12 mouse cellular contexts compared by ENCODE assay signal in the genomic region with DNA sequence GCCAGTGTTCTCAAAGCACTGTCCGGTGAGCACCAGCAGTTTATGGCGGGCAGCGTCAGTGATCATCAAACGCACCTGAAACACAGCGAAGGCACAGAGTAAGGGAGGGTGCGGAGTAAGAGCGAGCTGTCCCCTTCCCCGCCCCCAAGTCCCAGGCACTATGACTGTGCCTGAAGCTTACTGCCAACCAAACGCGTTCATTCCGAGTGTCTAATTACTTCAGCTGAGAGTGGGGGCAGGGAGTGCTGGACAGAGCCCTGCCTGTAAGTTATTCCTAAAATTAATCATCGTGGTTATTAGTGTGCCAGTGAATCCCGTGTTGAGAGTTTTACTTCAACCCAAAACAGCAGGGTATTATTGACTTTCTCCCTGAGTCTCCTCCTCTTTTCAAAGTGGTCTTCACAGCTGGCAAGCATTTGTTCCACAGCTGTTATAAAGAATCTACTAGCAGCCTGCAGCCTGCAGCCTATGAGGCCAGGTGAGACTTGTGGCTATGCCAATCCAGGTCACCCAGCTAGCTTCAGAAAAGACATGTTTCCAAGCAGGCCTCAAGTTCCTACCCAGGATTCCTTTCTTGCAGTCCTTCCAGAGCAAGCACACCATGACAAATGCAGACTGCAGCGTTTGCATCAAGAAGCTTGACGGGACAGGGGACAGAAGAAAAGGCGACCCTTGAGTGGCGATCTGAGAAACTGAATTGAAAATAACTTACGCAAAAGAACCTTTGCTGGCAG.
DNase-seq lines count a peak whose midpoint lies in the region; ATAC-seq and TF ChIP-seq lines count a peak whose summit lies in the region.
"Had no signal": no experiment of that assay in that cellular context is flagged by ENCODE, and none has a peak within 500 bp of the region (broad histone marks: within the 10 kb centered on the region; RNA-seq: fewer than 3 reads in every experiment).

No protein-coding gene starts in this region.

- intact Hi-C loops in left cerebral cortex, adult 2 months (cut with DNase I): loop anchor here (5.0 kb wide), 1 partner anchor 45 kb away; no protein-coding TSS in a partner anchor

- H3K27ac ChIP-seq in hindbrain, embryonic 11.5 days (ENCODE audit: low read depth, low read length): peak overlapping the region; percentile 95
- no peak overlapping the region for H3K27ac ChIP-seq in hindbrain, postnatal 0 days
- peak overlapping the region; percentile 30; the same call in 1 of the 2 replicates for H3K27ac ChIP-seq in embryonic facial prominence, embryonic 11.5 days (replicated peaks; ENCODE audit: low read depth, low read length)
- peak overlapping the region; percentile 93 for H3K27ac ChIP-seq in midbrain, embryonic 12.5 days (replicated peaks)
- H3K27ac ChIP-seq in left cerebral cortex, adult 2 months: no peak overlapping the region
- H3K27ac ChIP-seq in thymus, adult 2 months (ENCODE audit: control insufficient read depth, insufficient read depth, low read length): no peak overlapping the region
- H3K27ac ChIP-seq: liver, embryonic 13.5 days had no signal

- H3K9ac ChIP-seq in hindbrain, embryonic 11.5 days (ENCODE audit: low read depth, low read length): 0 out of 2 replicates have a peak overlapping the region, but pooled peaks have one; percentile 47
- H3K9ac ChIP-seq in hindbrain, postnatal 0 days (replicated peaks; ENCODE audit: low read length): no peak overlapping the region
- H3K9ac ChIP-seq in embryonic facial prominence, embryonic 11.5 days (replicated peaks; ENCODE audit: low read length): no peak overlapping the region
- peak overlapping the region; percentile 43 for H3K9ac ChIP-seq in midbrain, embryonic 12.5 days (replicated peaks)
- H3K9ac ChIP-seq: liver, embryonic 13.5 days had no signal

- H3K36me3 ChIP-seq in hindbrain, embryonic 11.5 days (ENCODE audit: control insufficient read depth, insufficient read depth, low read length): peaks cover 24% of the 10 kb centered on the region
- H3K36me3 ChIP-seq in hindbrain, postnatal 0 days (ENCODE audit: insufficient read depth, low read length): peaks cover 23% of the 10 kb centered on the region
- H3K36me3 ChIP-seq in embryonic facial prominence, embryonic 11.5 days (replicated peaks; ENCODE audit: control insufficient read depth, insufficient read depth, low read depth, low read length): no peaks in the 10 kb centered on the region
- H3K36me3 ChIP-seq in midbrain, embryonic 12.5 days: peaks cover 52% of the 10 kb centered on the region
- H3K36me3 ChIP-seq in thymus, adult 2 months (ENCODE audit: control insufficient read depth, insufficient read depth, low read length): no peaks in the 10 kb centered on the region
- H3K36me3 ChIP-seq: liver, embryonic 13.5 days had no signal

- H3K9me3 ChIP-seq in hindbrain, embryonic 11.5 days (ENCODE audit: control insufficient read depth, low read length): no peaks in the 10 kb centered on the region
- no peaks in the 10 kb centered on the region for H3K9me3 ChIP-seq in hindbrain, postnatal 0 days (ENCODE audit: low read length)
- no peaks in the 10 kb centered on the region for H3K9me3 ChIP-seq in embryonic facial prominence, embryonic 11.5 days (replicated peaks; ENCODE audit: control insufficient read depth, low read length)
- H3K9me3 ChIP-seq in midbrain, embryonic 12.5 days: no peaks in the 10 kb centered on the region
- H3K9me3 ChIP-seq: liver, embryonic 13.5 days had no signal

- H3K4me1 ChIP-seq in hindbrain, embryonic 11.5 days (replicated peaks; ENCODE audit: control insufficient read depth, insufficient read depth, low read length): peaks cover 15% of the 10 kb centered on the region
- H3K4me1 ChIP-seq in hindbrain, postnatal 0 days (ENCODE audit: insufficient read depth, low read length): peaks cover 29% of the 10 kb centered on the region
- H3K4me1 ChIP-seq in embryonic facial prominence, embryonic 11.5 days (ENCODE audit: control insufficient read depth, insufficient read depth, low read length): peaks cover 7% of the 10 kb centered on the region; the same call in 1 of the 2 replicates
- H3K4me1 ChIP-seq in midbrain, embryonic 12.5 days: peaks cover 60% of the 10 kb centered on the region
- no peaks in the 10 kb centered on the region for H3K4me1 ChIP-seq in thymus, adult 2 months (replicated peaks; ENCODE audit: control insufficient read depth, insufficient read depth, low read length)
- H3K4me1 ChIP-seq: liver, embryonic 13.5 days had no signal

- peak overlapping the region; percentile 55 for H3K4me2 ChIP-seq in hindbrain, embryonic 11.5 days (replicated peaks; ENCODE audit: low read depth, low read length)
- H3K4me2 ChIP-seq in hindbrain, postnatal 0 days (ENCODE audit: low read depth, low read length): no peak overlapping the region
- H3K4me2 ChIP-seq in embryonic facial prominence, embryonic 11.5 days (ENCODE audit: low read depth, low read length): no peak overlapping the region
- peak overlapping the region; percentile 62 for H3K4me2 ChIP-seq in midbrain, embryonic 12.5 days (replicated peaks)
- H3K4me2 ChIP-seq: liver, embryonic 13.5 days had no signal

- WGBS in hindbrain, embryonic 11.5 days: 45% methylated on average over 18 of the region's 18 CpGs
- 35% methylated on average over 18 of the region's 18 CpGs for WGBS in hindbrain, postnatal 0 days
- WGBS in embryonic facial prominence, embryonic 11.5 days: 43% methylated on average over 18 of the region's 18 CpGs
- 42% methylated on average over 18 of the region's 18 CpGs for WGBS in midbrain, embryonic 12.5 days
- 92% methylated on average over 18 of the region's 18 CpGs for WGBS in thymus, adult 2 months

- no peak for DNase-seq in hindbrain, embryonic 11.5 days (ENCODE audit: low spot score)
- DNase-seq in hindbrain, postnatal 0 days (ENCODE audit: low spot score): no peak
- DNase-seq in embryonic facial prominence, embryonic 11.5 days (ENCODE audit: low spot score): peak; percentile 73
- peak; percentile 32 for DNase-seq in gastrocnemius, postnatal 10 days
- DNase-seq in adrenal gland, adult (ENCODE audit: inconsistent age in 2 of 2, low spot score in 1 of 2): no peak
- DNase-seq in left cerebral cortex, adult 2 months (ENCODE audit: extremely low spot score in 1 of 2, low spot score in 2 of 2): no peak
- no peak for DNase-seq in thymus, adult 2 months
- DNase-seq: B cell, adult 2 months; liver, embryonic 13.5 days had no signal

- H3K27me3 ChIP-seq in hindbrain, embryonic 11.5 days (ENCODE audit: control insufficient read depth, insufficient read depth, low read length): no peaks in the 10 kb centered on the region
- no peaks in the 10 kb centered on the region for H3K27me3 ChIP-seq in hindbrain, postnatal 0 days (ENCODE audit: insufficient read depth, low read length)
- H3K27me3 ChIP-seq in embryonic facial prominence, embryonic 11.5 days (ENCODE audit: control insufficient read depth, insufficient read depth, low read length): no peaks in the 10 kb centered on the region
- H3K27me3 ChIP-seq in midbrain, embryonic 12.5 days: no peaks in the 10 kb centered on the region
- no peaks in the 10 kb centered on the region for H3K27me3 ChIP-seq in thymus, adult 2 months (ENCODE audit: control insufficient read depth, insufficient read depth, low read length)
- H3K27me3 ChIP-seq: Patski had no signal

- no peak for ATAC-seq in hindbrain, embryonic 11.5 days (ENCODE audit: low FRiP score)
- ATAC-seq in hindbrain, postnatal 0 days: no peak
- no peak for ATAC-seq in embryonic facial prominence, embryonic 11.5 days (replicated peaks; ENCODE audit: insufficient number of reproducible peaks, low FRiP score, low TSS enrichment, low read depth)
- ATAC-seq in midbrain, embryonic 12.5 days (ENCODE audit: low FRiP score, low read depth): no peak

- no peak for TF ChIP-seq POLR2A in thymus, adult 2 months (IDR thresholded peaks at IDR 0.05; ENCODE audit: control insufficient read depth, extremely low read depth, insufficient read depth, low read length, poor library complexity)

- H3K4me3 ChIP-seq in hindbrain, embryonic 11.5 days (ENCODE audit: low read depth, low read length): peak overlapping the region; percentile 35; the same call in 1 of the 2 replicates
- H3K4me3 ChIP-seq in hindbrain, postnatal 0 days (ENCODE audit: low read length): no peak overlapping the region
- H3K4me3 ChIP-seq in embryonic facial prominence, embryonic 11.5 days (ENCODE audit: low read depth, low read length): no peak overlapping the region
- peak overlapping the region; percentile 38 for H3K4me3 ChIP-seq in midbrain, embryonic 12.5 days
- no peak overlapping the region for H3K4me3 ChIP-seq in left cerebral cortex, adult 2 months
- no peak overlapping the region for H3K4me3 ChIP-seq in thymus, adult 2 months (ENCODE audit: control insufficient read depth, insufficient read depth, low read length)
- H3K4me3 ChIP-seq: liver, embryonic 13.5 days; megakaryocyte, embryonic 14.5 days had no signal

- TF ChIP-seq CTCF in hindbrain, postnatal 0 days (IDR thresholded peaks at IDR 0.05; ENCODE audit: low read depth): no peak
- TF ChIP-seq CTCF in left cerebral cortex, adult 2 months (IDR thresholded peaks at IDR 0.05): no peak
- no peak for TF ChIP-seq CTCF in thymus, adult 2 months (IDR thresholded peaks at IDR 0.05; ENCODE audit: borderline replicate concordance, control insufficient read depth, extremely low read depth, insufficient read depth, low read length, poor library complexity)

Comparison
In these comparisons a context has a peak if more than half of its experiments do, and no peak if none do; other contexts are left out.
1. H3K27ac ChIP-seq: peak in hindbrain, embryonic 11.5 days (single experiment), embryonic facial prominence, embryonic 11.5 days (single experiment) and midbrain, embryonic 12.5 days (single experiment); none in hindbrain, postnatal 0 days (single experiment), left cerebral cortex, adult 2 months (single experiment) and thymus, adult 2 months (single experiment).
2. H3K4me2 ChIP-seq: peak in hindbrain, embryonic 11.5 days (single experiment) and midbrain, embryonic 12.5 days (single experiment); none in hindbrain, postnatal 0 days (single experiment) and embryonic facial prominence, embryonic 11.5 days (single experiment).
3. H3K4me3 ChIP-seq: peak in hindbrain, embryonic 11.5 days (single experiment) and midbrain, embryonic 12.5 days (single experiment); none in hindbrain, postnatal 0 days (single experiment), embryonic facial prominence, embryonic 11.5 days (single experiment), left cerebral cortex, adult 2 months (single experiment) and thymus, adult 2 months (single experiment).
4. H3K9ac ChIP-seq: peak in hindbrain, embryonic 11.5 days (single experiment) and midbrain, embryonic 12.5 days (single experiment); none in hindbrain, postnatal 0 days (single experiment) and embryonic facial prominence, embryonic 11.5 days (single experiment).
5. DNase-seq: peak in embryonic facial prominence, embryonic 11.5 days (single experiment) and gastrocnemius, postnatal 10 days (single experiment); none in hindbrain, embryonic 11.5 days (single experiment), hindbrain, postnatal 0 days (single experiment), adrenal gland, adult (0 of 2), left cerebral cortex, adult 2 months (0 of 2) and thymus, adult 2 months (single experiment).